Comparison of ENCODE assay signal across 19 mouse cellular contexts in the genomic region with DNA sequence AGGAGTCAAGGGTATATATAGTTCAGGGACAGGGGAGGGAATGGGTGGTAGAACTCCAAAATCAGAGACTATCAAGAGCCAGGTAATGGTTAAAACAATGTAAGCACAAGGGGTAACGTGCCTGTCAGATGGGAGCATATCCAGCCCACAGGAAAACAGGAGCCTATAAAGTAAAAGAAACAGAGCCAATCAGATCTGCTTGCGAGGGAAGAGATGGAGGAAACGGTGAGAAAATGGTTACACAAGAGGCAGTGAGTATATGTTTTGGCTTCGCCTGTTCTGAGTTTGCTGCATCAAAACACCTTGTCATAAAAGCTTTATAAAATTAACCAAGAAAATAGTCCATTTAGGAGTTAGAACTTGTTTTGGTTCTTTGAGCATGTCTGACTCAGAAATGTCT.
A peak's percentile ranks its signal among the peaks of the same experiment; 100 is the strongest.
DNase-seq lines count a peak whose midpoint lies in the region; ATAC-seq and TF ChIP-seq lines count a peak whose summit lies in the region.
"Had no signal": no experiment of that assay in that cellular context is flagged by ENCODE, and none has a peak within 500 bp of the region (broad histone marks: within the 10 kb centered on the region; RNA-seq: fewer than 3 reads in every experiment).

No protein-coding gene starts in this region.

- H3K4me3 ChIP-seq in layer of hippocampus, adult 2 months = no peak overlapping the region
- H3K4me3 ChIP-seq: forebrain, embryonic 10.5 days; hindbrain, embryonic 10.5 days; hindbrain, embryonic 13.5 days had no signal

- H3K27ac ChIP-seq in layer of hippocampus, adult 2 months = peak overlapping the region; percentile 94
- H3K27ac ChIP-seq: forebrain, embryonic 10.5 days; hindbrain, embryonic 13.5 days; hindbrain, postnatal 0 days had no signal

- TF ChIP-seq CTCF in layer of hippocampus, adult 2 months (conservative IDR thresholded peaks at IDR 0.05) = no peak

- peak; percentile 16 for ATAC-seq in frontal cortex, adult (ENCODE audit: low TSS enrichment)
- ATAC-seq: forebrain, embryonic 14.5 days; inflammation-experienced regulatory T-cells, adult 6 months; intestine, embryonic 16.5 days; Patski had no signal

- no peak for DNase-seq in frontal cortex, postnatal 14 days (ENCODE audit: low spot score in 2 of 2)
- no peak for DNase-seq in layer of hippocampus, adult 2 months (ENCODE audit: low spot score in 2 of 2)
- no peak for DNase-seq in layer of hippocampus, adult 8-10 months (ENCODE audit: low spot score in 2 of 2)
- DNase-seq in brain, adult 2 months (ENCODE audit: low read depth, low spot score) = peak; percentile 66
- no peak for DNase-seq in cerebellum, adult 18-20 months
- DNase-seq: cerebellum, adult 11 months; cerebellum, adult 8-10 months; cerebellum, postnatal 10 days; cerebellum, postnatal 36 days; kidney, adult 18-20 months had no signal
